Mouse (Mus musculus) left cerebral cortex, postnatal 36 days (tissue): ENCODE results near the gene Hcls1. TPM values are rescaled to one million over a fixed set of nuclear protein-coding genes. Genes with fewer than 3 reads are reported as not detected.

ENCODE experiments used
- DNase-seq, 2 experiments: peaks; one replicate each; pipeline ENCODE4 v3.0.0; 2021 to 2022; ENCODE audit warnings: low spot score in 2 of 2, mixed read lengths in 1 of 2
- intact Hi-C: fragments of 180-260 bp; cut with DNase I; formaldehyde crosslinking; loops from one replicate; pipeline ENCODE4 v1.15.1; 2025
- total RNA-seq, 2 experiments: library from RNA; stranded (reverse); gene quantifications; 2 replicates each; pipeline ENCODE4 v1.2.3; 2021

Hcls1 gene
- total RNA-seq, 2 experiments from 2014 or later: 3.9 TPM

DNA sequence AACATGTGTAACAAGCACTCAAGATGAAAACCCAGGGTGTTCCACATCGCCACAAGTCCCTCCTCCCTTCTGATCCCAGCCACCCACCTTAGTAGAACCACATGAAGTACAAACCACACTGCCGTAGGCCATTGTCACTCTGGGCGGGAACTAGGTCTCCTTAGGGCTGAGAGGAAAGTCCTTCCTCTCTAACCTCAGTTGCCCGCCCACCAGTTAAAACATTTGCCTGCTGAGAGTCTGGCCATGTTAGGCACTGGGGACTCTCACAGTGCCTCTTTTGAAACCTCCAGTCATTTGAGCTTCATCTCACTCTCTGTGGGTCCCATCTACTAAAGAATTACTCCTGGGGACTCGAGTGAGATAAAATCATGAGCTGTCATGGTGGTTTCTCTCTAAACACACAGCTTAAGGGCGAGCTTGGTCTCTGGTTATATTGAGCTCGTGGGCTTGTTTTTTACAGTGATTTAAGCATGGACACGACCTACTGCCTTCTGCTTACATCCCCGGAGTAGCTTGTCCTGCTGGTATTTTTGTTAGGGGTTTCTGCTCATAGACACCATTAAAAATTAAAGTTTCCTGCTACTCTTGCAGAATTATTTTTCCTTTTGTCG is 7.2 kb upstream of the Hcls1 start:
- intact Hi-C loops: loop anchor here (10.0 kb wide), 1 partner anchor 77 kb away; no protein-coding TSS in a partner anchor
- no peak for DNase-seq

DNA sequence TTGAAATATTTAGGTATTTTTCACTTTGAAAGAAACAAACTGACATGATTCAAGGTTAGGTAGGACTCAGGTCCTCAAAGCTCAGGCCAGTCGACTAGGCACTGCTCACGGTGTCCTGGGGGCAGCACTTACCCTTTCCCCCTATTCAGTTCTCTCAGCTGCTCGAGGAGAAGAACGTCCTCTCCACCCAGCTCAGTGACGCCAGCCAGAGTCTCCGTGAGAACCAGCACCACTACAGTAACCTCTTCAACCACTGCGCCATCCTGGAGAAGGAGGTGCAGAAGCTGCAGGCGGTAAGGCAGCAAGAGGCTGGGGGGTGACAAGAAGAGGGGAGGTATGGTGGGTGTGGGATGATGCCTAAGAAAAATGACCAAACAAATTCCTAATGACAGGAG is 6.7 kb upstream of the Hcls1 start:
- no peak for DNase-seq
- intact Hi-C loops: loop anchor here (10.0 kb wide), 1 partner anchor 77 kb away; no protein-coding TSS in a partner anchor

GRCm38 (mm10) chr16:36929216-36929615 is 5.6 kb upstream of the Hcls1 start:
- intact Hi-C loops: loop anchor here (10.0 kb wide), 1 partner anchor 76 kb away; no protein-coding TSS in a partner anchor
- no peak for DNase-seq

GRCm38 (mm10) chr16:36930231-36931136 is 4.3 kb upstream of the Hcls1 start:
- intact Hi-C loops: no loop called here
- no peak for DNase-seq

- DNase-seq: no peak
- intact Hi-C loops: no loop called here
Observed at GRCm38 (mm10) chr16:36931381-36931780, 3.4 kb upstream of the Hcls1 start.

GRCm38 (mm10) chr16:36931976-36932375 is 2.8 kb upstream of the Hcls1 start:
- DNase-seq: no peak
- intact Hi-C loops: no loop called here

- DNase-seq: no peak
- intact Hi-C loops: no loop called here
Observed at GRCm38 (mm10) chr16:36932546-36932945, 2.2 kb upstream of the Hcls1 start.

DNA sequence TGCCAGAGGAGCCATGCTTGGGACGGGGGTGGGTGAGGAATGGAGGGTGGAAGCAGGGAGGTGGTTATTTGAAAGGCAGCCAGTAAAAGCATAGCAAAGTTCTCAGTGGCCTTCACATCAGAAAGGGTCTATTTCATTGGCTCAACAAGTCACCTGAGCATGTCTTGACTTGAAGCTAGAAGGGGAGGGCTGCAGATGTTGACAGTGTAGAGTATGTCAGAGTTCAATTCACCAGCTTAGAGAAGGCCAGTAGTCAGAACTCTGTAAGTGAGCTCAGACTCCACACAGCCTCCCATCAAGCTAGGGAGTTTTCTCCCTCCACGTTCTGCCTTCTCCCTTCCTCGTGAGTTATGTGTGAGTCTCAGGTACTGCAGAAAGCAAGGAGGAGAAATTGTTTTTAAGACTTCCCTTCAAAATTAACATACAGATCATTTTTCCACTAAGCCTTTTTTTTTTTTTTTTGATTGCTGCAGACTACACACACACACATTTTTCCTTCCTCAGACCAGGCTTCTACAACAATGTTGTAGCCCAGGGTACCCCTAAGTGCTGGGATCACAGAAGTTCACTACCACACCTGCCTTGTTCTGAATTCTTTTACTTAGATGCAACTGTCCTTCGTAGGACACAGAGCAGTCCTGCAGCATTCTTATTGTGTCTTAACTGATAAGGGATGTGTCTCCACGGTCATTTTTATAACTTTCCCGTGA is 497 bp upstream of the Hcls1 start:
- intact Hi-C loops: no loop called here
- no peak for DNase-seq

DNA sequence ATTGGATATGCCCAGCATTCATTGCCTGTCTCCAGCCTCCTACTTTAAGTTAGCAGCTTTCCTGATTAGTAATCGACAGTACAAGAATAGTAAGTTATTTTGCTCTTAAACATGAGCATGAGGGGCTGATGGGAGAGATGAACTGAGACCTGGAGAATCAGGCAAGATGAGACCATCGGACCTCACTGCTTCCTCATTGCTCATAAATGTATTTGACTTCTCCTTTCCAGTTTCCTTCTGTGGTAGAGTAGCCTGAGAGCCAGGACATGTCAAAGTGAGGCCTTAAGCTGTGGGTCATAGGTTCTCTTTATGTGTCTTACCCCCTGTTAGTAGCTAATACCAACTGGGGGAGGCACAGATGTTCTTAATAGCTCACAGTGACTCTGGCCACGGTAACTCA is 1.0 kb downstream of the Hcls1 start:
- intact Hi-C loops: no loop called here
- DNase-seq: no peak

DNA sequence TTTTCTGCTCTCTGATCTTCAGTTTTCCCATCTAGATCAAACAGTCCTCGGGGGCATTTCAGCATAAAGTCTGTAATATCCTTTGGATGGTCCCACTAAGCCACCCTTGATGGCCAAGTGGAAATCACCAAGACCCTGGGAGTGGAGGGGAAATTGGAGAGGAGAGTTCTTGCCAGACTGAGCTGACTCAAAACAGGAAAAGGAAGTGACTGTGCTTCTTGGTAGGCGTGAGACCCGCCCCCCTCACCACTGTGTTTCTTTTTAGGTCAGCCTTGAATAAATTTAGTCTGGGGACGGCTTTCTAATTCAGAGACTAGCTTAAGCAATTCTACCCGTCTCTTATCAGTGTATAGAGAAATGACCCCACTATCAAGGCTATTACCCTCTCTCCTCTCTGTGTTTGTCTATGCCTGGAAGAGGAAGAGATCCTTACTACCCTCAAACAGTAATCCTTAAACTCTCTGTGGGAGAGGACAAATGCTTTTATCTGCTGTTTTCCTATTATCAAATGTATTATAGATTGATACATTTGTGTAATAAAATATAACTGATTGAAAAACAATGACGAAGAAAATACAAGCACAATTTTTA is 6.4 kb downstream of the Hcls1 start:
- intact Hi-C loops: no loop called here

DNA sequence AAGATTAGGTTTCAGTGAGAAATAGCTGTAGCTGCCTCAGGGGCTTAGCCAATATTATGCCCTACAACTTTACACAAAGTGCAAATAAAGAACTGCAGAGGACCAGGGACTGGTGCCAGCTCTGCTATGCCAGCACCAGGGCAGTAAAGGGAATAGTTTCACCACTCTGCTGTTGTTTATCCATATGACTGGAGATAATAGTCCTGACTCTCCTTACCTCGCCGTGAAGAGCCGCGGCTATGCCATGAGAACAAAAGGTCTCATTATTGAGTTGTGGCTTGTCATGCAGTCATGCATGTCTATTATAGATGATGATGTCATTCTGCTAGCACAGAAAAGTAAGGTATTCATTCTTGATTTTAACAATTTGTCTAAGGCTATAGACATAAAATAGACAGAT is 7.1 kb downstream of the Hcls1 start:
- intact Hi-C loops: no loop called here
- no peak for DNase-seq

More for the DNA sequence above, 6.4 kb downstream of the Hcls1 start:
- DNase-seq: no peak

DNA sequence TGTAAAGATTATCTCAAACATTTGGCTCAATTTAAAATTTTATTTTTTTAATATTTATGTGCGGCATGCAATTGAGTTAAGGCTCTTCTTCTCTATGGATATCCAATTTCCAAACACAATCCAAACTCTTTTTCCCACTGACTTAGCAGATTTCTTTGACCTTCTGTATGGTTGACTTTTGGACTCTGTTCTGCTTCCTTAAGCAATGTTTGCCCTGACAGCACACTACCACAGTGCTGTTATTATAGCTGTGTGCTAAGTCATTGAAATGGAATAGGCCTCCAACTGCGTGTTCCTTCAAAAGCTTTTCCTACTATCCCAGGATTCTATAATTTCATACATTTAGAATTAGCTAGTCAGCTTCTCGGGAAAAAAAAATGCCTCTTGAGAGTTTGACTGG is 8.8 kb downstream of the Hcls1 start:
- intact Hi-C loops: no loop called here
- no peak for DNase-seq

GRCm38 (mm10) chr16:36944895-36945424 is 10.2 kb downstream of the Hcls1 start:
- no peak for DNase-seq
- intact Hi-C loops: no loop called here

- intact Hi-C loops: no loop called here
- DNase-seq: no peak
Observed at GRCm38 (mm10) chr16:36946459-36947159, 11.8 kb downstream of the Hcls1 start.

GRCm38 (mm10) chr16:36947646-36948197 is 12.9 kb downstream of the Hcls1 start:
- DNase-seq: no peak
- intact Hi-C loops: no loop called here

GRCm38 (mm10) chr16:36949614-36950336 is 15.0 kb downstream of the Hcls1 start:
- DNase-seq: no peak
- intact Hi-C loops: no loop called here

- no peak for DNase-seq
- intact Hi-C loops: no loop called here
Observed at GRCm38 (mm10) chr16:36951029-36951428, 16.2 kb downstream of the Hcls1 start.

- intact Hi-C loops: no loop called here
- no peak for DNase-seq
Observed at GRCm38 (mm10) chr16:36955106-36955505, 20.3 kb downstream of the Hcls1 start.
